Mouse (Mus musculus) heart, adult 2 months (tissue): Measurements from ENCODE around the gene Mrpl11.

Experiments used
- EP300 ChIP-seq: fragments of 200-500 bp; IDR thresholded peaks from 2 replicates; pipeline ENCODE4 v1.6.1; 2011; ENCODE audit warnings: low read depth, low read length, control low read depth; ENCODE audit not compliant: insufficient read depth
- POLR2A ChIP-seq: fragments of 200-500 bp; IDR thresholded peaks from 2 replicates; pipeline ENCODE4 v1.6.1; 2011; ENCODE audit warnings: mild to moderate bottlenecking, low read depth, low read length, control low read depth; ENCODE audit not compliant: insufficient read depth

DNA sequence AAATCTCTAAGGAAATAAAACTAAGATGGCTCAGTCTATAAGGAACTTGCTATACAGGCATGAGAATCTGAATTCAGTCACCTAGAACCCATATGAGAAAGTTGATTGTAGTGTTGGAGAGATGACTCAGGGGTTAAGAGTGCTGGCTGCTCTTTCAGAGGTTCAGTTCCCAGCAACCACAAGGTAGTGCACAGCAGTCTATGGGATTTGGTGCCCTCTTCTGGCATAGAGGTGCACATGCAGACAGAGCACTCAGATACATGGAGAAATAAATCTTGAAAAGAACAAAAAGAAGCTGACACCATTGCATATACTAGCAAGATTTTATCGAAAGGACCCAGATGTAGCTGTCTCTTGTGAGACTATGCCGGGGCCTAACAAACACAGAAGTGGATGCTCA, 6.3 kb downstream of the Mrpl11 start:
- TF ChIP-seq POLR2A (no peak), EP300 (no peak)
